Mouse (Mus musculus): Measurements from ENCODE around the gene Tmbim1. TPM values are rescaled to one million over a fixed set of nuclear protein-coding genes. Genes with fewer than 3 reads are reported as not detected.
A peak's percentile ranks its signal among the peaks of the same experiment; 100 is the strongest.

The Tmbim1 gene
- polyA plus RNA-seq, 1 experiment, result 69.2 TPM

GRCm38 (mm10) chr1:74275015-74275414 lies 30.4 kb downstream of the Tmbim1 start:
- Histone ChIP-seq H3K27me3 (ENCODE audit: control insufficient read depth, insufficient read depth, low read length) (no peaks in the 10 kb centered on the region), H3K4me1 (replicated peaks; ENCODE audit: control insufficient read depth, insufficient read depth, low read length) (no peaks in the 10 kb centered on the region)
- no peak for TF ChIP-seq CTCF (IDR thresholded peaks at IDR 0.05; ENCODE audit: borderline replicate concordance, control insufficient read depth, extremely low read depth, insufficient read depth, low read length, poor library complexity)
- TF ChIP-seq POLR2A (IDR thresholded peaks at IDR 0.05; ENCODE audit: control insufficient read depth, extremely low read depth, insufficient read depth, low read length, poor library complexity), result no peak

GRCm38 (mm10) chr1:74271659-74272058 lies 33.8 kb downstream of the Tmbim1 start:
- no peaks in the 10 kb centered on the region for H3K27me3 ChIP-seq (ENCODE audit: control insufficient read depth, insufficient read depth, low read length)
- DNase-seq, result no peak
- no peak for TF ChIP-seq POLR2A (IDR thresholded peaks at IDR 0.05; ENCODE audit: control insufficient read depth, extremely low read depth, insufficient read depth, low read length, poor library complexity)
- no peak for TF ChIP-seq CTCF (IDR thresholded peaks at IDR 0.05; ENCODE audit: borderline replicate concordance, control insufficient read depth, extremely low read depth, insufficient read depth, low read length, poor library complexity)
- no peak overlapping the region for H3K4me3 ChIP-seq (ENCODE audit: control insufficient read depth, insufficient read depth, low read length)
- WGBS, result 91% methylated on average over 4 of the region's 4 CpGs
- H3K27ac ChIP-seq (ENCODE audit: control insufficient read depth, insufficient read depth, low read length), result no peak overlapping the region
- H3K4me1 ChIP-seq (replicated peaks; ENCODE audit: control insufficient read depth, insufficient read depth, low read length), result no peaks in the 10 kb centered on the region
- peaks cover 24% of the 10 kb centered on the region for H3K36me3 ChIP-seq (ENCODE audit: control insufficient read depth, insufficient read depth, low read length)

More at GRCm38 (mm10) chr1:74275015-74275414, 30.4 kb downstream of the Tmbim1 start:
- H3K36me3 ChIP-seq (ENCODE audit: control insufficient read depth, insufficient read depth, low read length), result no peaks in the 10 kb centered on the region
- 48% methylated on average over 9 of the region's 9 CpGs for WGBS
- DNase-seq, result no peak
- H3K27ac ChIP-seq (ENCODE audit: control insufficient read depth, insufficient read depth, low read length), result no peak overlapping the region
- H3K4me3 ChIP-seq (ENCODE audit: control insufficient read depth, insufficient read depth, low read length), result no peak overlapping the region

- Histone ChIP-seq H3K4me3 (ENCODE audit: control insufficient read depth, insufficient read depth, low read length) (no peak overlapping the region), H3K4me1 (replicated peaks; ENCODE audit: control insufficient read depth, insufficient read depth, low read length) (no peaks in the 10 kb centered on the region), H3K27ac (ENCODE audit: control insufficient read depth, insufficient read depth, low read length) (no peak overlapping the region), H3K27me3 (ENCODE audit: control insufficient read depth, insufficient read depth, low read length) (no peaks in the 10 kb centered on the region), H3K36me3 (ENCODE audit: control insufficient read depth, insufficient read depth, low read length) (peaks cover 54% of the 10 kb centered on the region)
- no peak for DNase-seq
- TF ChIP-seq CTCF (IDR thresholded peaks at IDR 0.05; ENCODE audit: borderline replicate concordance, control insufficient read depth, extremely low read depth, insufficient read depth, low read length, poor library complexity) (no peak), POLR2A (IDR thresholded peaks at IDR 0.05; ENCODE audit: control insufficient read depth, extremely low read depth, insufficient read depth, low read length, poor library complexity) (no peak)
- WGBS, result 89% methylated on average over 8 of the region's 8 CpGs
Observed at GRCm38 (mm10) chr1:74268750-74269149, 36.7 kb downstream of the Tmbim1 start.

GRCm38 (mm10) chr1:74262510-74262909 lies 42.9 kb downstream of the Tmbim1 start:
- no peak for DNase-seq
- Histone ChIP-seq H3K36me3 (ENCODE audit: control insufficient read depth, insufficient read depth, low read length) (peaks cover 90% of the 10 kb centered on the region), H3K4me1 (replicated peaks; ENCODE audit: control insufficient read depth, insufficient read depth, low read length) (peaks cover 9% of the 10 kb centered on the region), H3K27me3 (ENCODE audit: control insufficient read depth, insufficient read depth, low read length) (no peaks in the 10 kb centered on the region), H3K4me3 (ENCODE audit: control insufficient read depth, insufficient read depth, low read length) (no peak overlapping the region), H3K27ac (ENCODE audit: control insufficient read depth, insufficient read depth, low read length) (peak overlapping the region; percentile 42; the same call in 1 of the 2 replicates)
- 55% methylated on average over 6 of the region's 6 CpGs for whole genome bisulfite sequencing
- no peak for TF ChIP-seq POLR2A (IDR thresholded peaks at IDR 0.05; ENCODE audit: control insufficient read depth, extremely low read depth, insufficient read depth, low read length, poor library complexity)
- TF ChIP-seq CTCF (IDR thresholded peaks at IDR 0.05; ENCODE audit: borderline replicate concordance, control insufficient read depth, extremely low read depth, insufficient read depth, low read length, poor library complexity), result no peak

- no peak for DNase-seq
- 97% methylated on average over 4 of the region's 4 CpGs for WGBS
- TF ChIP-seq CTCF (IDR thresholded peaks at IDR 0.05; ENCODE audit: borderline replicate concordance, control insufficient read depth, extremely low read depth, insufficient read depth, low read length, poor library complexity), result no peak
- no peak for TF ChIP-seq POLR2A (IDR thresholded peaks at IDR 0.05; ENCODE audit: control insufficient read depth, extremely low read depth, insufficient read depth, low read length, poor library complexity)
- no peak overlapping the region for H3K27ac ChIP-seq (ENCODE audit: control insufficient read depth, insufficient read depth, low read length)
- H3K27me3 ChIP-seq (ENCODE audit: control insufficient read depth, insufficient read depth, low read length), result no peaks in the 10 kb centered on the region
- 0 out of 2 replicates have a peak, but pooled peaks cover 3% of the 10 kb centered on the region for H3K4me1 ChIP-seq (replicated peaks; ENCODE audit: control insufficient read depth, insufficient read depth, low read length)
- peaks cover 87% of the 10 kb centered on the region for H3K36me3 ChIP-seq (ENCODE audit: control insufficient read depth, insufficient read depth, low read length)
- no peak overlapping the region for H3K4me3 ChIP-seq (ENCODE audit: control insufficient read depth, insufficient read depth, low read length)
Observed at GRCm38 (mm10) chr1:74256782-74257181, 48.6 kb downstream of the Tmbim1 start.

GRCm38 (mm10) chr1:74255704-74256345 lies 49.6 kb downstream of the Tmbim1 start:
- Histone ChIP-seq H3K4me1 (replicated peaks; ENCODE audit: control insufficient read depth, insufficient read depth, low read length) (0 out of 2 replicates have a peak, but pooled peaks cover 3% of the 10 kb centered on the region), H3K36me3 (ENCODE audit: control insufficient read depth, insufficient read depth, low read length) (peaks cover 92% of the 10 kb centered on the region), H3K4me3 (ENCODE audit: control insufficient read depth, insufficient read depth, low read length) (no peak overlapping the region), H3K27me3 (ENCODE audit: control insufficient read depth, insufficient read depth, low read length) (no peaks in the 10 kb centered on the region), H3K27ac (ENCODE audit: control insufficient read depth, insufficient read depth, low read length) (no peak overlapping the region)
- 98% methylated on average over 8 of the region's 8 CpGs for WGBS
- no peak for DNase-seq
- TF ChIP-seq POLR2A (IDR thresholded peaks at IDR 0.05; ENCODE audit: control insufficient read depth, extremely low read depth, insufficient read depth, low read length, poor library complexity) (no peak), CTCF (IDR thresholded peaks at IDR 0.05; ENCODE audit: borderline replicate concordance, control insufficient read depth, extremely low read depth, insufficient read depth, low read length, poor library complexity) (no peak)

Data from thymus, adult 2 months (tissue).